Mouse (Mus musculus) frontal cortex, postnatal 14 days (tissue): Measurements from ENCODE around the gene Mboat2.
A peak's percentile ranks its signal among the peaks of the same experiment; 100 is the strongest.

Experiments
- DNase-seq, 2 experiments: peaks; one replicate each; pipeline ENCODE4 v3.0.0; 2022; ENCODE audit warnings: low spot score in 2 of 2

Mboat2 gene

GRCm38 (mm10) chr12:24898226-24898625 lies 67.5 kb downstream of the Mboat2 start:
- no peak for DNase-seq

GRCm38 (mm10) chr12:24899636-24900035 lies 69.0 kb downstream of the Mboat2 start:
- no peak for DNase-seq

- DNase-seq: no peak
Observed at GRCm38 (mm10) chr12:24902736-24903135, 72.1 kb downstream of the Mboat2 start.

GRCm38 (mm10) chr12:24907894-24908293 lies 77.2 kb downstream of the Mboat2 start:
- DNase-seq: no peak

- no peak for DNase-seq
Observed at GRCm38 (mm10) chr12:24909679-24910078, 79.0 kb downstream of the Mboat2 start.

GRCm38 (mm10) chr12:24912174-24912573 lies 81.5 kb downstream of the Mboat2 start:
- DNase-seq: no peak

GRCm38 (mm10) chr12:24912876-24913275 lies 82.2 kb downstream of the Mboat2 start:
- DNase-seq: no peak

GRCm38 (mm10) chr12:24918575-24919262 lies 88.0 kb downstream of the Mboat2 start:
- DNase-seq: no peak

- no peak for DNase-seq
Observed at GRCm38 (mm10) chr12:24920861-24921260, 90.2 kb downstream of the Mboat2 start.

GRCm38 (mm10) chr12:24924003-24924402 lies 93.3 kb downstream of the Mboat2 start:
- no peak for DNase-seq

GRCm38 (mm10) chr12:24925276-24925675 lies 94.6 kb downstream of the Mboat2 start:
- DNase-seq: no peak

GRCm38 (mm10) chr12:24925684-24926083 lies 95.0 kb downstream of the Mboat2 start:
- no peak for DNase-seq

- peak; percentile 55 to 71 for DNase-seq
Observed at GRCm38 (mm10) chr12:24928051-24928748, 97.5 kb downstream of the Mboat2 start.

- DNase-seq: no peak
Observed at GRCm38 (mm10) chr12:24929043-24929442, 98.4 kb downstream of the Mboat2 start.

- DNase-seq: no peak
Observed at GRCm38 (mm10) chr12:24930760-24931159, 100.1 kb downstream of the Mboat2 start.

GRCm38 (mm10) chr12:24932120-24932519 lies 101.4 kb downstream of the Mboat2 start:
- no peak for DNase-seq

GRCm38 (mm10) chr12:24933206-24933775 lies 102.6 kb downstream of the Mboat2 start:
- no peak for DNase-seq

GRCm38 (mm10) chr12:24933996-24934395 lies 103.3 kb downstream of the Mboat2 start:
- no peak for DNase-seq

- no peak for DNase-seq
Observed at GRCm38 (mm10) chr12:24936281-24936680, 105.6 kb downstream of the Mboat2 start.

GRCm38 (mm10) chr12:24939372-24939771 lies 108.7 kb downstream of the Mboat2 start:
- DNase-seq: no peak

- DNase-seq: no peak
Observed at GRCm38 (mm10) chr12:24942619-24943287, 112.1 kb downstream of the Mboat2 start.

- no peak for DNase-seq
Observed at GRCm38 (mm10) chr12:24943427-24943826, 112.7 kb downstream of the Mboat2 start.
